Mouse (Mus musculus) left cerebral cortex, postnatal 10 days (tissue): Measurements from ENCODE around the gene Smyd2. TPM values are rescaled to one million over a fixed set of nuclear protein-coding genes. Genes with fewer than 3 reads are reported as not detected.

ENCODE experiments used
- DNase-seq, 2 experiments: peaks; one replicate each; pipeline ENCODE4 v3.0.0; 2021 to 2022; ENCODE audit warnings: low spot score in 2 of 2, mixed read lengths in 1 of 2; ENCODE audit errors: extremely low spot score in 1 of 2
- intact Hi-C: fragments of 180-260 bp; cut with DNase I; formaldehyde crosslinking; loops from one replicate; pipeline ENCODE4 v1.15.1; 2025
- total RNA-seq, 2 experiments: library from RNA; stranded (reverse); gene quantifications; 2 replicates each; pipeline ENCODE4 v1.2.3; 2021

Smyd2 gene
- 100 to 1,000 TPM; 127 to 133 TPM for total RNA-seq

GRCm38 (mm10) chr1:189921818-189922592, at the start of gene Smyd2:
Gene Smyd2, minus strand, starts transcription at chr1:189922363.
- intact Hi-C loops: loop anchor here (5.0 kb wide), 1 partner anchor 35 kb away; no protein-coding TSS in a partner anchor
- peak in 1 of 2 experiments; percentile 79 for DNase-seq

- no peak for DNase-seq
- intact Hi-C loops: loop anchor here (5.0 kb wide), 1 partner anchor 268 kb away; no protein-coding TSS in a partner anchor
Measured at GRCm38 (mm10) chr1:189970381-189970780, 48.2 kb upstream of the Smyd2 start.

GRCm38 (mm10) chr1:189968027-189968426, 45.9 kb upstream of the Smyd2 start:
- DNase-seq: no peak
- intact Hi-C loops: no loop called here

- DNase-seq: peak; percentile 23 to 35
- intact Hi-C loops: no loop called here
Measured at GRCm38 (mm10) chr1:189960481-189960880, 38.3 kb upstream of the Smyd2 start.

GRCm38 (mm10) chr1:189959802-189960201, 37.6 kb upstream of the Smyd2 start:
- no peak for DNase-seq
- intact Hi-C loops: no loop called here

GRCm38 (mm10) chr1:189951861-189952260, 29.7 kb upstream of the Smyd2 start:
- DNase-seq: peak in 1 of 2 experiments; percentile 31

GRCm38 (mm10) chr1:189947411-189947810, 25.2 kb upstream of the Smyd2 start:
- no peak for DNase-seq
- intact Hi-C loops: no loop called here

More at GRCm38 (mm10) chr1:189951861-189952260, 29.7 kb upstream of the Smyd2 start:
- intact Hi-C loops: no loop called here

GRCm38 (mm10) chr1:189946126-189946525, 24.0 kb upstream of the Smyd2 start:
- intact Hi-C loops: no loop called here

GRCm38 (mm10) chr1:189941786-189942185, 19.6 kb upstream of the Smyd2 start:
- DNase-seq: no peak
- intact Hi-C loops: no loop called here

More at GRCm38 (mm10) chr1:189946126-189946525, 24.0 kb upstream of the Smyd2 start:
- no peak for DNase-seq

- intact Hi-C loops: no loop called here
- DNase-seq: no peak
Measured at GRCm38 (mm10) chr1:189936436-189937105, 14.4 kb upstream of the Smyd2 start.

GRCm38 (mm10) chr1:189933480-189934202, 11.5 kb upstream of the Smyd2 start:
- DNase-seq: no peak
- intact Hi-C loops: no loop called here

GRCm38 (mm10) chr1:189932976-189933375, 10.8 kb upstream of the Smyd2 start:
- intact Hi-C loops: no loop called here
- DNase-seq: no peak

- DNase-seq: no peak
- intact Hi-C loops: no loop called here
Measured at GRCm38 (mm10) chr1:189932190-189932589, 10.0 kb upstream of the Smyd2 start.

GRCm38 (mm10) chr1:189929896-189930295, 7.7 kb upstream of the Smyd2 start:
- intact Hi-C loops: loop anchor here (5.0 kb wide), 1 partner anchor 243 kb away; the partner anchor contains the start of gene Cenpf

GRCm38 (mm10) chr1:189927644-189928043, 5.5 kb upstream of the Smyd2 start:
- intact Hi-C loops: loop anchor here (5.0 kb wide), 1 partner anchor 240 kb away; the partner anchor contains the start of gene Cenpf
- peak in 1 of 2 experiments; percentile 51 for DNase-seq

More at GRCm38 (mm10) chr1:189929896-189930295, 7.7 kb upstream of the Smyd2 start:
- DNase-seq: no peak

GRCm38 (mm10) chr1:189926279-189926678, 4.1 kb upstream of the Smyd2 start:
- DNase-seq: no peak
- intact Hi-C loops: loop anchor here (5.0 kb wide), 1 partner anchor 239 kb away; the partner anchor contains the start of gene Cenpf

GRCm38 (mm10) chr1:189923871-189924568, 1.9 kb upstream of the Smyd2 start:
- DNase-seq: no peak
- intact Hi-C loops: loop anchor here (5.0 kb wide), 1 partner anchor 37 kb away; no protein-coding TSS in a partner anchor

GRCm38 (mm10) chr1:189923157-189923556, 994 bp upstream of the Smyd2 start:
- no peak for DNase-seq

More at GRCm38 (mm10) chr1:189923157-189923556, 994 bp upstream of the Smyd2 start:
- intact Hi-C loops: loop anchor here (5.0 kb wide), 1 partner anchor 36 kb away; no protein-coding TSS in a partner anchor
